Mouse (Mus musculus): Measurements from ENCODE around the gene H60b. TPM values are rescaled to one million over a fixed set of nuclear protein-coding genes. Genes with fewer than 3 reads are reported as not detected.

The H60b gene
- polyA plus RNA-seq, 1 experiment from 2014 or later = 0.19 TPM

DNA sequence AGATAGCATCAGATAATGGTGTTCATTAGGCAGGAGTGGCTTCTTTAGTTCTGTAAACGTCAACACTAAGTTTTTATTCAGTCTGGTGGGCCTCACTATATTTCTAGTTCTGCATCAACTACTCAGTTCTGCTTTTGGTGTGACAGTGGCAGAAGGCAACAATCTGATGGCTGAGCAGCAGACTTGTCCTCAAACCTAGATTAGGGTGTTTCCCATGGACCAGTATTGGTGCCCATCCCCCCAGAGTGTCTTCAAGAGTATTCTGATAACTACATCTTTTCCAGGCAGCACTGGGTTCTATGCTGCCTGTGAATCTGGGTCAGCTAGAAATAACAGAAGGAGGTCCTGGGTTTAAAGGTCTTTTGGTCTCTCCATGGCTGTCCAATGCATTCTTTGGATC lies 149.8 kb downstream of the H60b start:
- Histone ChIP-seq H3K4me2 (ENCODE audit: low read length) (no peak overlapping the region), H3K27ac (replicated peaks in 1 of 2; ENCODE audit: control insufficient read depth in 1 of 2, insufficient read depth in 1 of 2, low read depth in 2 of 2, low read length in 2 of 2) (no peak overlapping the region), H3K9me3 (ENCODE audit: control insufficient read depth, low read length) (no peaks in the 10 kb centered on the region), H3K27me3 (ENCODE audit: control insufficient read depth, insufficient read depth, low read length) (no peaks in the 10 kb centered on the region), H3K9ac (ENCODE audit: low read length) (no peak overlapping the region), H3K4me1 (ENCODE audit: control insufficient read depth in 2 of 2, insufficient read depth in 2 of 2, low read length in 2 of 2) (no peaks in the 10 kb centered on the region), H3K4me3 (ENCODE audit: control insufficient read depth in 1 of 2, insufficient read depth in 1 of 2, low read depth in 1 of 2, low read length in 2 of 2) (no peak overlapping the region), H3K36me3 (ENCODE audit: control insufficient read depth, insufficient read depth, low read length) (no peaks in the 10 kb centered on the region)
- WGBS = 57% methylated on average over 1 of the region's 1 CpGs
- no peak for ATAC-seq (ENCODE audit: insufficient number of reproducible peaks, insufficient read depth, low FRiP score, low read depth)

DNA sequence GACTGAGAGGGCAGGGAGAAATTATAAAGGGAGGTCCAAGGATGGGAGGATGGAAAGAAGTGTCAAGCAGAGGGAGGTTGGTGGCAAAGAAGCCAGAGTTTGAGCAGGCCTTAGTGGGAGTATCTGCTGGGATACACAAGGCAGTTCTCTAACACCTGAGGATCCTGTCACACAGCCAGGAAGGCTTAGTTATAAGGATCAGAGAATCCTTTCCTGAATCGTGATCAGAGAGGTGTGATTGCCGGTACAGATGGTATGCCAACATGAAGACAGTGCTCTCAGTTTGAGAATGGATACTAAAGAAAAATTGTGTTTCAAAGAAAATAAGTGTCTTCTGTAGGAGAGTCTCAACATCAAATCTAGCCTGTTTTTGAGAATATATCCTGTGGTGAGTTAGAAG lies 164.5 kb downstream of the H60b start:
- Histone ChIP-seq H3K4me1 (ENCODE audit: control insufficient read depth in 2 of 2, insufficient read depth in 2 of 2, low read length in 2 of 2) (no peaks in the 10 kb centered on the region), H3K9ac (ENCODE audit: low read length) (no peak overlapping the region), H3K4me3 (ENCODE audit: control insufficient read depth in 1 of 2, insufficient read depth in 1 of 2, low read depth in 1 of 2, low read length in 2 of 2) (no peak overlapping the region), H3K9me3 (ENCODE audit: control insufficient read depth, low read length) (no peaks in the 10 kb centered on the region), H3K4me2 (ENCODE audit: low read length) (no peak overlapping the region), H3K36me3 (ENCODE audit: control insufficient read depth, insufficient read depth, low read length) (no peaks in the 10 kb centered on the region), H3K27me3 (ENCODE audit: control insufficient read depth, insufficient read depth, low read length) (no peaks in the 10 kb centered on the region), H3K27ac (replicated peaks in 1 of 2; ENCODE audit: control insufficient read depth in 1 of 2, insufficient read depth in 1 of 2, low read depth in 2 of 2, low read length in 2 of 2) (no peak overlapping the region)
- WGBS = 79% methylated on average over 2 of the region's 2 CpGs
- no peak for ATAC-seq (ENCODE audit: insufficient number of reproducible peaks, insufficient read depth, low FRiP score, low read depth)

Other genes with a start within 250 kb of the H60b start
- gene 4930444G20Rik, start 90.5 kb upstream of the H60b start, polyA plus RNA-seq (2014; fragmentation: Nextera tagmentation; extraction: Ambion mirVana) = not detected in 2 replicates
- gene E030030I06Rik, start 9.3 kb upstream of the H60b start, polyA plus RNA-seq (2014; fragmentation: Nextera tagmentation; extraction: Ambion mirVana) = 12.9 and 20.7 TPM in 2 replicates
- 1.6 and 2.7 TPM in 2 replicates for gene Raet1e, start within 50 bp of the H60b start, polyA plus RNA-seq (2014; fragmentation: Nextera tagmentation; extraction: Ambion mirVana)
- gene Raet1d, start 202.0 kb downstream of the H60b start, polyA plus RNA-seq (2014; fragmentation: Nextera tagmentation; extraction: Ambion mirVana) = 5.0 and 5.6 TPM in 2 replicates